Mouse (Mus musculus): ENCODE data around the gene Ttc21a. TPM values are rescaled to one million over a fixed set of nuclear protein-coding genes. Genes with fewer than 3 reads are reported as not detected.

Ttc21a gene
- polyA plus RNA-seq, 1 experiment from 2014 or later: 0.23 TPM

GRCm38 (mm10) chr9:119983585-119984535 is 46.5 kb downstream of the Ttc21a start:
- Histone ChIP-seq H3K9ac (peak overlapping the region; percentile 90), H3K4me1 (replicated peaks) (peaks cover 50% of the 10 kb centered on the region), H3K4me2 (peak overlapping the region; percentile 94), H3K36me3 (no peaks in the 10 kb centered on the region), H3K27me3 (replicated peaks) (no peaks in the 10 kb centered on the region), H3K4me3 (peak overlapping the region; percentile 80), H3K27ac (ENCODE audit: poor library complexity, severe bottlenecking) (peak overlapping the region; percentile 99), H3K9me3 (replicated peaks) (no peaks in the 10 kb centered on the region)
- ATAC-seq (ENCODE audit: insufficient number of reproducible peaks, low FRiP score): peak; percentile 90
- under 1% methylated on average over 72 of the region's 79 CpGs for WGBS

GRCm38 (mm10) chr9:119984536-119985011 is 47.2 kb downstream of the Ttc21a start, which contains the start of gene Csrnp1:
TSS of gene Csrnp1 (minus strand) at chr9:119984658.
- Histone ChIP-seq H3K4me2 (peak within 1 kb of the TSS; percentile 94), H3K36me3 (no peaks in the 10 kb centered on the region), H3K27me3 (replicated peaks) (no peaks in the 10 kb centered on the region), H3K4me3 (peak within 1 kb of the TSS; percentile 80), H3K27ac (ENCODE audit: poor library complexity, severe bottlenecking) (peak within 1 kb of the TSS; percentile 99), H3K9ac (peak within 1 kb of the TSS; percentile 90), H3K4me1 (replicated peaks) (peaks cover 43% of the 10 kb centered on the region), H3K9me3 (replicated peaks) (no peaks in the 10 kb centered on the region)
- WGBS: 7% methylated on average over 14 of the region's 14 CpGs
- no peak for ATAC-seq (ENCODE audit: insufficient number of reproducible peaks, low FRiP score)

GRCm38 (mm10) chr9:119985881-119986574 is 48.6 kb downstream of the Ttc21a start:
- no peak for ATAC-seq (ENCODE audit: insufficient number of reproducible peaks, low FRiP score)
- WGBS: 82% methylated on average over 10 of the region's 10 CpGs
- Histone ChIP-seq H3K27me3 (replicated peaks) (no peaks in the 10 kb centered on the region), H3K4me3 (no peak overlapping the region), H3K4me2 (no peak overlapping the region), H3K9ac (no peak overlapping the region), H3K36me3 (no peaks in the 10 kb centered on the region), H3K9me3 (replicated peaks) (no peaks in the 10 kb centered on the region), H3K4me1 (replicated peaks) (peaks cover 29% of the 10 kb centered on the region), H3K27ac (ENCODE audit: poor library complexity, severe bottlenecking) (no peak overlapping the region)

- ATAC-seq (ENCODE audit: insufficient number of reproducible peaks, low FRiP score): no peak
- Histone ChIP-seq H3K36me3 (no peaks in the 10 kb centered on the region), H3K27me3 (replicated peaks) (no peaks in the 10 kb centered on the region), H3K9me3 (replicated peaks) (no peaks in the 10 kb centered on the region), H3K4me3 (no peak overlapping the region), H3K9ac (no peak overlapping the region), H3K4me1 (replicated peaks) (peaks cover 23% of the 10 kb centered on the region), H3K4me2 (no peak overlapping the region), H3K27ac (ENCODE audit: poor library complexity, severe bottlenecking) (no peak overlapping the region)
- 43% methylated on average over 7 of the region's 7 CpGs for WGBS
Measured at GRCm38 (mm10) chr9:119988304-119988703, 50.9 kb downstream of the Ttc21a start.

GRCm38 (mm10) chr9:119991310-119991709 is 53.9 kb downstream of the Ttc21a start:
- H3K36me3 ChIP-seq: no peaks in the 10 kb centered on the region
- H3K27me3 ChIP-seq (replicated peaks): no peaks in the 10 kb centered on the region
- no peak overlapping the region for H3K9ac ChIP-seq
- no peaks in the 10 kb centered on the region for H3K9me3 ChIP-seq (replicated peaks)
- H3K27ac ChIP-seq (ENCODE audit: poor library complexity, severe bottlenecking): no peak overlapping the region
- ATAC-seq (ENCODE audit: insufficient number of reproducible peaks, low FRiP score): no peak
- peaks cover 12% of the 10 kb centered on the region for H3K4me1 ChIP-seq (replicated peaks)
- WGBS: 27% methylated on average over 5 of the region's 5 CpGs
- H3K4me3 ChIP-seq: no peak overlapping the region
- H3K4me2 ChIP-seq: no peak overlapping the region

- Histone ChIP-seq H3K4me3 (no peak overlapping the region), H3K4me2 (no peak overlapping the region), H3K27ac (ENCODE audit: poor library complexity, severe bottlenecking) (no peak overlapping the region), H3K9ac (no peak overlapping the region), H3K27me3 (replicated peaks) (no peaks in the 10 kb centered on the region), H3K9me3 (replicated peaks) (no peaks in the 10 kb centered on the region), H3K4me1 (replicated peaks) (peaks cover 12% of the 10 kb centered on the region), H3K36me3 (no peaks in the 10 kb centered on the region)
- WGBS: 49% methylated on average over 10 of the region's 10 CpGs
- no peak for ATAC-seq (ENCODE audit: insufficient number of reproducible peaks, low FRiP score)
Measured at GRCm38 (mm10) chr9:119993092-119993844, 55.9 kb downstream of the Ttc21a start.

- no peak for ATAC-seq (ENCODE audit: insufficient number of reproducible peaks, low FRiP score)
Measured at GRCm38 (mm10) chr9:119994207-119994606, 56.8 kb downstream of the Ttc21a start.

GRCm38 (mm10) chr9:119996080-119996479 is 58.7 kb downstream of the Ttc21a start:
- Histone ChIP-seq H3K9ac (no peak overlapping the region), H3K9me3 (replicated peaks) (no peaks in the 10 kb centered on the region)

More at GRCm38 (mm10) chr9:119994207-119994606, 56.8 kb downstream of the Ttc21a start:
- H3K9me3 ChIP-seq (replicated peaks): no peaks in the 10 kb centered on the region
- WGBS: 46% methylated on average over 7 of the region's 7 CpGs
- no peak overlapping the region for H3K27ac ChIP-seq (ENCODE audit: poor library complexity, severe bottlenecking)
- no peak overlapping the region for H3K9ac ChIP-seq
- H3K27me3 ChIP-seq (replicated peaks): no peaks in the 10 kb centered on the region
- H3K36me3 ChIP-seq: no peaks in the 10 kb centered on the region
- peaks cover 12% of the 10 kb centered on the region for H3K4me1 ChIP-seq (replicated peaks)
- H3K4me3 ChIP-seq: no peak overlapping the region
- H3K4me2 ChIP-seq: no peak overlapping the region

GRCm38 (mm10) chr9:119998776-119999175 is 61.4 kb downstream of the Ttc21a start:
- WGBS: 71% methylated on average over 1 of the region's 1 CpGs
- no peak overlapping the region for H3K9ac ChIP-seq
- H3K4me2 ChIP-seq: no peak overlapping the region
- no peak overlapping the region for H3K27ac ChIP-seq (ENCODE audit: poor library complexity, severe bottlenecking)
- H3K4me1 ChIP-seq (replicated peaks): 0 out of 2 replicates have a peak, but pooled peaks cover 8% of the 10 kb centered on the region
- ATAC-seq (ENCODE audit: insufficient number of reproducible peaks, low FRiP score): no peak
- H3K4me3 ChIP-seq: no peak overlapping the region
- H3K27me3 ChIP-seq (replicated peaks): no peaks in the 10 kb centered on the region
- H3K9me3 ChIP-seq (replicated peaks): no peaks in the 10 kb centered on the region
- H3K36me3 ChIP-seq: no peaks in the 10 kb centered on the region

More at GRCm38 (mm10) chr9:119996080-119996479, 58.7 kb downstream of the Ttc21a start:
- H3K4me3 ChIP-seq: no peak overlapping the region
- H3K4me1 ChIP-seq (replicated peaks): peaks cover 12% of the 10 kb centered on the region
- H3K27ac ChIP-seq (ENCODE audit: poor library complexity, severe bottlenecking): no peak overlapping the region
- no peak for ATAC-seq (ENCODE audit: insufficient number of reproducible peaks, low FRiP score)
- no peaks in the 10 kb centered on the region for H3K36me3 ChIP-seq
- H3K27me3 ChIP-seq (replicated peaks): no peaks in the 10 kb centered on the region
- WGBS: 81% methylated on average over 4 of the region's 4 CpGs
- H3K4me2 ChIP-seq: no peak overlapping the region

- H3K4me1 ChIP-seq (replicated peaks): 0 out of 2 replicates have a peak, but pooled peaks cover 8% of the 10 kb centered on the region
- H3K27ac ChIP-seq (ENCODE audit: poor library complexity, severe bottlenecking): no peak overlapping the region
- no peak overlapping the region for H3K9ac ChIP-seq
- WGBS: 69% methylated on average over 6 of the region's 6 CpGs
- H3K9me3 ChIP-seq (replicated peaks): no peaks in the 10 kb centered on the region
- H3K4me3 ChIP-seq: no peak overlapping the region
- no peak for ATAC-seq (ENCODE audit: insufficient number of reproducible peaks, low FRiP score)
- H3K4me2 ChIP-seq: no peak overlapping the region
- no peaks in the 10 kb centered on the region for H3K27me3 ChIP-seq (replicated peaks)
- H3K36me3 ChIP-seq: no peaks in the 10 kb centered on the region
Measured at GRCm38 (mm10) chr9:119999636-120000035, 62.2 kb downstream of the Ttc21a start.
